Mouse (Mus musculus): ENCODE data around the gene Dctn1. TPM values are rescaled to one million over a fixed set of nuclear protein-coding genes. Genes with fewer than 3 reads are reported as not detected.

The Dctn1 gene
- polyA plus RNA-seq (2014; fragmentation: Illumina TruSeq; extraction: RNeasy Lipid Tissue Mini Kit (QIAGEN cat#74804); ENCODE audit: low read depth, low replicate concordance) = 14.2 TPM

GRCm38 (mm10) chr6:83165607-83166242 lies at the start of gene Dctn1:
TSS of gene Dctn1 (plus strand) at chr6:83165920.

GRCm38 (mm10) chr6:83120930-83121862 lies 44.5 kb upstream of the Dctn1 start, which contains the start of gene Wbp1:
TSS of gene Wbp1 (minus strand) at chr6:83121559.

GRCm38 (mm10) chr6:83125331-83125730 lies 40.4 kb upstream of the Dctn1 start, which contains the start of gene Ino80b:
TSS of gene Ino80b (minus strand) at chr6:83125431.

GRCm38 (mm10) chr6:83134951-83135513 lies 30.7 kb upstream of the Dctn1 start, which contains the start of gene Rtkn:
TSS of gene Rtkn (plus strand) at chr6:83135463.

GRCm38 (mm10) chr6:83156259-83156684 lies 9.4 kb upstream of the Dctn1 start, which contains the start of the genes Wdr54 and 1700003E16Rik:
TSS of gene Wdr54 (minus strand) at chr6:83156397.
TSS of gene 1700003E16Rik (plus strand) at chr6:83156404.

GRCm38 (mm10) chr6:83219814-83220213 lies 54.1 kb downstream of the Dctn1 start, which contains the start of gene Slc4a5:
TSS of gene Slc4a5 (plus strand) at chr6:83219828.

Other genes with a start within 250 kb of the Dctn1 start
- gene Sema4f, start 226.2 kb upstream of the Dctn1 start, polyA plus RNA-seq (2014; fragmentation: Illumina TruSeq; extraction: RNeasy Lipid Tissue Mini Kit (QIAGEN cat#74804); ENCODE audit: low read depth, low replicate concordance) = not detected
- not detected for gene M1ap, start 219.0 kb upstream of the Dctn1 start, polyA plus RNA-seq (2014; fragmentation: Illumina TruSeq; extraction: RNeasy Lipid Tissue Mini Kit (QIAGEN cat#74804); ENCODE audit: low read depth, low replicate concordance)
- not detected for gene Dok1, start 132.4 kb upstream of the Dctn1 start, polyA plus RNA-seq (2014; fragmentation: Illumina TruSeq; extraction: RNeasy Lipid Tissue Mini Kit (QIAGEN cat#74804); ENCODE audit: low read depth, low replicate concordance)
- 1.3 TPM for gene Loxl3, start 131.7 kb upstream of the Dctn1 start, polyA plus RNA-seq (2014; fragmentation: Illumina TruSeq; extraction: RNeasy Lipid Tissue Mini Kit (QIAGEN cat#74804); ENCODE audit: low read depth, low replicate concordance)
- 9.0 TPM for gene Aup1, start 111.4 kb upstream of the Dctn1 start, polyA plus RNA-seq (2014; fragmentation: Illumina TruSeq; extraction: RNeasy Lipid Tissue Mini Kit (QIAGEN cat#74804); ENCODE audit: low read depth, low replicate concordance)
- gene Htra2, start 110.6 kb upstream of the Dctn1 start, polyA plus RNA-seq (2014; fragmentation: Illumina TruSeq; extraction: RNeasy Lipid Tissue Mini Kit (QIAGEN cat#74804); ENCODE audit: low read depth, low replicate concordance) = 3.9 TPM
- gene Dqx1, start 108.1 kb upstream of the Dctn1 start, polyA plus RNA-seq (2014; fragmentation: Illumina TruSeq; extraction: RNeasy Lipid Tissue Mini Kit (QIAGEN cat#74804); ENCODE audit: low read depth, low replicate concordance) = 0.17 TPM
- gene Tlx2, start 95.6 kb upstream of the Dctn1 start, polyA plus RNA-seq (2014; fragmentation: Illumina TruSeq; extraction: RNeasy Lipid Tissue Mini Kit (QIAGEN cat#74804); ENCODE audit: low read depth, low replicate concordance) = not detected
- gene Pcgf1, start 88.1 kb upstream of the Dctn1 start, polyA plus RNA-seq (2014; fragmentation: Illumina TruSeq; extraction: RNeasy Lipid Tissue Mini Kit (QIAGEN cat#74804); ENCODE audit: low read depth, low replicate concordance) = 9.9 TPM
- not detected for gene Lbx2, start 79.6 kb upstream of the Dctn1 start, polyA plus RNA-seq (2014; fragmentation: Illumina TruSeq; extraction: RNeasy Lipid Tissue Mini Kit (QIAGEN cat#74804); ENCODE audit: low read depth, low replicate concordance)
- not detected for gene Ccdc142, start 64.3 kb upstream of the Dctn1 start, polyA plus RNA-seq (2014; fragmentation: Illumina TruSeq; extraction: RNeasy Lipid Tissue Mini Kit (QIAGEN cat#74804); ENCODE audit: low read depth, low replicate concordance)
- 1.6 TPM for gene Gm42688, start 64.3 kb upstream of the Dctn1 start, polyA plus RNA-seq (2014; fragmentation: Illumina TruSeq; extraction: RNeasy Lipid Tissue Mini Kit (QIAGEN cat#74804); ENCODE audit: low read depth, low replicate concordance)
- 40.2 TPM for gene Mrpl53, start 56.9 kb upstream of the Dctn1 start, polyA plus RNA-seq (2014; fragmentation: Illumina TruSeq; extraction: RNeasy Lipid Tissue Mini Kit (QIAGEN cat#74804); ENCODE audit: low read depth, low replicate concordance)
- gene Mogs, start 50.4 kb upstream of the Dctn1 start, polyA plus RNA-seq (2014; fragmentation: Illumina TruSeq; extraction: RNeasy Lipid Tissue Mini Kit (QIAGEN cat#74804); ENCODE audit: low read depth, low replicate concordance) = 3.9 TPM
- 5.9 TPM for gene Wbp1, start 44.4 kb upstream of the Dctn1 start, polyA plus RNA-seq (2014; fragmentation: Illumina TruSeq; extraction: RNeasy Lipid Tissue Mini Kit (QIAGEN cat#74804); ENCODE audit: low read depth, low replicate concordance)
- gene Ino80b, start 40.5 kb upstream of the Dctn1 start, polyA plus RNA-seq (2014; fragmentation: Illumina TruSeq; extraction: RNeasy Lipid Tissue Mini Kit (QIAGEN cat#74804); ENCODE audit: low read depth, low replicate concordance) = not detected
- gene Rtkn, start 30.5 kb upstream of the Dctn1 start, polyA plus RNA-seq (2014; fragmentation: Illumina TruSeq; extraction: RNeasy Lipid Tissue Mini Kit (QIAGEN cat#74804); ENCODE audit: low read depth, low replicate concordance) = 0.58 TPM
- 0.41 TPM for gene Wdr54, start 9.5 kb upstream of the Dctn1 start, polyA plus RNA-seq (2014; fragmentation: Illumina TruSeq; extraction: RNeasy Lipid Tissue Mini Kit (QIAGEN cat#74804); ENCODE audit: low read depth, low replicate concordance)
- not detected for gene 1700003E16Rik, start 9.5 kb upstream of the Dctn1 start, polyA plus RNA-seq (2014; fragmentation: Illumina TruSeq; extraction: RNeasy Lipid Tissue Mini Kit (QIAGEN cat#74804); ENCODE audit: low read depth, low replicate concordance)
- gene Slc4a5, start 53.9 kb downstream of the Dctn1 start, polyA plus RNA-seq (2014; fragmentation: Illumina TruSeq; extraction: RNeasy Lipid Tissue Mini Kit (QIAGEN cat#74804); ENCODE audit: low read depth, low replicate concordance) = not detected
- 8.0 TPM for gene Mthfd2, start 160.0 kb downstream of the Dctn1 start, polyA plus RNA-seq (2014; fragmentation: Illumina TruSeq; extraction: RNeasy Lipid Tissue Mini Kit (QIAGEN cat#74804); ENCODE audit: low read depth, low replicate concordance)
- 205 TPM for gene Mob1a, start 160.1 kb downstream of the Dctn1 start, polyA plus RNA-seq (2014; fragmentation: Illumina TruSeq; extraction: RNeasy Lipid Tissue Mini Kit (QIAGEN cat#74804); ENCODE audit: low read depth, low replicate concordance)
- gene Bola3, start 183.2 kb downstream of the Dctn1 start, polyA plus RNA-seq (2014; fragmentation: Illumina TruSeq; extraction: RNeasy Lipid Tissue Mini Kit (QIAGEN cat#74804); ENCODE audit: low read depth, low replicate concordance) = 147 TPM